Mouse (Mus musculus) intestine, embryonic 16.5 days (tissue): ENCODE results near the gene Ankmy2. TPM values are rescaled to one million over a fixed set of nuclear protein-coding genes. Genes with fewer than 3 reads are reported as not detected.

Experiments
- ATAC-seq: fragments of 200-750 bp; cut with Nextera tagmentation; 2 replicates; pipeline ENCODE4 v1.8.0; 2017; ENCODE audit warnings: moderate TSS enrichment, moderate library complexity
- H3K27ac ChIP-seq: fragments of 300-500 bp; sonication (generic); 2 replicates; pipeline ENCODE4 v1.5.1; 2014; ENCODE audit warnings: mild to moderate bottlenecking, low read length
- H3K27me3 ChIP-seq: fragments of 300-500 bp; sonication (generic); replicated peaks from 2 replicates; pipeline ENCODE4 v1.6.1; 2014; ENCODE audit warnings: low read length, control low read depth, mixed read lengths; ENCODE audit not compliant: control insufficient read depth, insufficient read depth
- H3K36me3 ChIP-seq: fragments of 300-500 bp; sonication (generic); 2 replicates; pipeline ENCODE4 v1.6.1; 2014; ENCODE audit warnings: low read length, control low read depth; ENCODE audit not compliant: control insufficient read depth, insufficient read depth
- H3K4me1 ChIP-seq: fragments of 300-500 bp; sonication (generic); 2 replicates; pipeline ENCODE4 v1.6.1; 2014; ENCODE audit warnings: low read length, control low read depth, mixed read lengths; ENCODE audit not compliant: control insufficient read depth, insufficient read depth
- H3K4me2 ChIP-seq: fragments of 300-500 bp; sonication (generic); 2 replicates; pipeline ENCODE4 v1.6.1; 2014; ENCODE audit warnings: low read depth, low read length, control low read depth
- H3K4me3 ChIP-seq: fragments of 300-500 bp; sonication (generic); 2 replicates; pipeline ENCODE4 v1.5.1; 2014; ENCODE audit warnings: mild to moderate bottlenecking, low read length
- H3K9ac ChIP-seq: fragments of 300-500 bp; sonication (generic); 2 replicates; pipeline ENCODE4 v1.6.1; 2014; ENCODE audit warnings: low read depth, low read length
- H3K9me3 ChIP-seq: fragments of 300-500 bp; sonication (generic); 2 replicates; pipeline ENCODE4 v1.6.1; 2016; ENCODE audit warnings: low read length, control low read depth; ENCODE audit not compliant: control insufficient read depth
- WGBS: fragments of 180-500 bp; shearing (Covaris S2); extraction: QIAGEN DNeasy Blood & Tissue Kit; methylation state at CpG from one replicate; pipeline ENCODE4 v1.1.7; 2014; 5-methylcytosine and 5-hydroxymethylcytosine counted together
- polyA plus RNA-seq: library from polyadenylated mRNA; unstranded; fragments of >200 nt; fragmentation: Nextera tagmentation; extraction: Ambion mirVana; gene quantifications from 2 replicates; pipeline ENCODE4 v1.2.1, GENCODE M21; 2015

The Ankmy2 gene
- polyA plus RNA-seq, 1 experiment from 2014 or later: 36.6 TPM

DNA sequence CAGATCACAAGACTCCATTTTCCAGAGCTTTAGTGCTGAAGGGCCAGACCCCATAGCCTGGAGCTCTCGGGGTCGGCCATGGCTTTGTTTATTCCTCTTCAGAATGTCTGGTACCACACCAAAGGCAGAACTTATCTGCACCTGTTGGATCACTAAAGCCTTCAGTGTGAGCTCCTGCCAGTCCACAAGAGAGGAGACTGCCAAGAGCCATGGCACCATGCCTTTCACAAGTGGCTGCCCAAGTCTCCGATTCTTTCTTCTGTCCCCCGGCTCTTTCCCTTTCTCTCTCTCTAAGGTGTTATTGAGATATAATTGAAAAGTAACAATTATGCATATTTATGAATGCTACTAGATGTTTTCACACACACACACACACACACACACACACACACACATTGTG lies 53.2 kb downstream of the Ankmy2 start:
- H3K27ac ChIP-seq: no peak overlapping the region
- peaks cover 7% of the 10 kb centered on the region for H3K4me1 ChIP-seq
- 71% methylated on average over 4 of the region's 4 CpGs for WGBS
- H3K36me3 ChIP-seq: no peaks in the 10 kb centered on the region
- no peak overlapping the region for H3K9ac ChIP-seq
- no peak for ATAC-seq
- H3K4me3 ChIP-seq: no peak overlapping the region
- no peaks in the 10 kb centered on the region for H3K27me3 ChIP-seq
- H3K4me2 ChIP-seq: no peak overlapping the region
- no peaks in the 10 kb centered on the region for H3K9me3 ChIP-seq

DNA sequence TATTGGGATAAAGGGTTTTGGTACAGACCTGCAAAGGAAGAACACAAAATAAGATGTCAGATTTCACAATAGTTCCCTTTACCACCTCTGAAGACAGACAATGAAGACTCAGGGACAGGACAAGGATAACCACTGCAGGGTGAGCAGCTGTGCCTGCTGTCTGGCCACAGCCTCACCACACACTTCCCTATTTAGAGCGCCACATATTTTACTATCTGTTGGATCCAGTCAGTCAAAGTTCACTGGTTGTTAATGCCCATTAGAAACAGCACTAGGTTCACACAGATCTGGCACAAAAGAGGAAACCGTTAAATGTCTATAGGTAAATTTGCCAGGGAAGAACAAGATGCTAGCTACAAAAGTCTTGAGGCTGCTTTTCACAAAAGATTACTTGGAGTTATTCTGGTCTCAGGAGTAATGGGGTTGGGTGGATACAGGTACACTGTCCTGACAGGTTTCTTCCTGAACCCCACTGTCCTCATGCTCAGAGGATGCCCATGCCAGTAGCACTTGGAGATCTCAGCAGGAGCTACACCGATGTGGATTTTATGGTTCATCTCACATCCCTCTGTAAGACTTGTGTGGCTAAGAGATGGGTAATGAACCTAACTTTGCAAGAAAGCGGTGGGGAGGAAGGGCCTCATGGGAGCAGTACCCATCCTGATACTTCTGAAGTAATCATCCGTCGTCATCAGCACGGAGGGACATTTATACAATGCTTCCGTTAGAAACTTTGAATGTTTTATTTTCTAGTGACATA lies 57.7 kb downstream of the Ankmy2 start:
- 0 out of 2 replicates have a peak, but pooled peaks cover 2% of the 10 kb centered on the region for H3K4me1 ChIP-seq
- H3K36me3 ChIP-seq: no peaks in the 10 kb centered on the region
- no peak overlapping the region for H3K27ac ChIP-seq
- no peaks in the 10 kb centered on the region for H3K27me3 ChIP-seq
- 0 out of 2 replicates have a peak, but pooled peaks have one; percentile 38 for ATAC-seq
- H3K9me3 ChIP-seq: no peaks in the 10 kb centered on the region
- H3K4me3 ChIP-seq: no peak overlapping the region
- no peak overlapping the region for H3K9ac ChIP-seq
- 49% methylated on average over 8 of the region's 8 CpGs for WGBS
- H3K4me2 ChIP-seq: no peak overlapping the region

DNA sequence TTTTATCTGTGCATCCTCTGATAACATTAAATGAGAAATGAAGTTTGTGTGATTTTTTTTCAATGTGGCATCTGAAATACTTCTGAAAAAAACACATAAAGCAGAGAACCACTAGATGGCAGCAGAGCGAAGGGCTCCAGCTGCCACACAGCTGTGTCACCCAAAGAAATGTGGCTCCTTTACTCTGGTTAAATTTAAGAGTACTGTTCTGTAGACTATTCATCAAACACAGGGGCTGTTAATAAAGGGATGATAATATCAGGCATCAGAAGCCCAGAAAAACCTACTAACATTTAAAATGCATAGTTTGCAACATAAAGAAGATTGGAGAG lies 58.2 kb downstream of the Ankmy2 start:
- Histone ChIP-seq H3K27ac (no peak overlapping the region), H3K4me1 (0 out of 2 replicates have a peak, but pooled peaks cover 2% of the 10 kb centered on the region), H3K9ac (no peak overlapping the region), H3K4me3 (no peak overlapping the region), H3K4me2 (no peak overlapping the region), H3K27me3 (no peaks in the 10 kb centered on the region), H3K36me3 (no peaks in the 10 kb centered on the region), H3K9me3 (no peaks in the 10 kb centered on the region)
- 0% methylated on average over 1 of the region's 1 CpGs for WGBS
- no peak; the same call in 1 of the 2 replicates for ATAC-seq

DNA sequence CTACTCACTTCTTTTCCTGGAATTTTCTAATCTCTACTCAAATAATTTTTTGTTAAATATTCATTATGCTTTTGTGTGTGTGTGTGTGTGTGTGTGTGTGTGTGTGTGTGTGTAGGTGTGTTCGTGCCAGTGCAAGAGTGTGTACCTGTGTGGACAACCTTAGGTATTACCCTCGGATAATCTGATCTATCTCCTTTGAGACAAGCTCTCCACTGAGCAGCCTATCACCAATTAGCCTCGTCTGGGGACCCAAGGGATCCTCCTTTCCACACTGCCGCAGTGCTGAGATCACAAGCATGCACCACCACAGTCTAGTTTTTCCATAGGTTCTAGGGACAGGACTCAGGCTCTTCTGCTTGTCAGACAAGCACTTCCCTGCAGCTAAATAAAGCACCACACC lies 59.3 kb downstream of the Ankmy2 start:
- whole genome bisulfite sequencing: 65% methylated on average over 4 of the region's 4 CpGs
- no peak overlapping the region for H3K4me2 ChIP-seq
- ATAC-seq: no peak; the same call in 1 of the 2 replicates

DNA sequence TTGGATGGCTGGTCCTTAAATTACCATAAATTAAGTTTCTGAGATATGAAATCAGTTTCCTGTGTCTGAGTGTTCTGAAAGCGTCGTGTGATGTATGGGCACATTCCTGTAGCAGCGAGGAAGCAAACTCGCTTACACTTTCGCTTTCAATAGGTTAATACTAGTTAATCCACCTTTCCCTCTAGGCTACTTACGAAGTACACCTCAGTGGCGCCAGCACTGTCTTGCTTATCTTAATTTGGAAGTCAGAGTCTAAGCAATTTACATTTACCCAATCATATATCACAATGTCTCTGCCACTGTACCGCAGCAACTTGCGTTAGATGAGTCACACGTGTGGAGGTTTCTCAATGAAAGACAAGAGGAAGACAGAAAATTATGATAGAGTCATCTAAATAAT lies 60.0 kb downstream of the Ankmy2 start:
- H3K4me3 ChIP-seq: peak overlapping the region; percentile 25
- WGBS: 54% methylated on average over 10 of the region's 10 CpGs

More for the DNA sequence above, 59.3 kb downstream of the Ankmy2 start:
- Histone ChIP-seq H3K36me3 (no peaks in the 10 kb centered on the region), H3K27me3 (no peaks in the 10 kb centered on the region), H3K9me3 (no peaks in the 10 kb centered on the region), H3K4me3 (no peak overlapping the region), H3K4me1 (0 out of 2 replicates have a peak, but pooled peaks cover 2% of the 10 kb centered on the region), H3K27ac (no peak overlapping the region), H3K9ac (no peak overlapping the region)

DNA sequence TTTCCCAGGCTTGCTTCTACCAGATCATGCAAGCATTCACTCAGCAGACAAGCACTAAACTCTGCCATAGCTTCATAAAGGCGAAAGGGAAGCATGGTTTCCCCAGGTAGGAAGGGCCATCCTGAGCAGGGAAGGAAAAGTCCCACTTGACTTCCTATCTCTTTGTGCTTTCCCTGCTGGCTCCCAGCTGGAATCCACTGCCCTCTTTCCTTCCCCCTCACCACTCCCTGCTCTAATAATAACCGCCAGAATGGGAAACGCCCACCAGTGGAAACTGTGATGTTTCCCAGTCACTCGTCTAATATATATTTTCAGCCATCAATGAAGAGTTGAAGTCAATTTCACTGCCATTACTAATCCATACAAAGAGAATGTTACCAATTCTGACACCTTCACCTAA lies 67.5 kb downstream of the Ankmy2 start:
- H3K27me3 ChIP-seq: no peaks in the 10 kb centered on the region
- ATAC-seq: no peak
- no peaks in the 10 kb centered on the region for H3K36me3 ChIP-seq
- no peaks in the 10 kb centered on the region for H3K4me1 ChIP-seq
- WGBS: 59% methylated on average over 4 of the region's 4 CpGs
- no peak overlapping the region for H3K4me3 ChIP-seq
- H3K4me2 ChIP-seq: no peak overlapping the region
- H3K9ac ChIP-seq: no peak overlapping the region
- H3K27ac ChIP-seq: no peak overlapping the region
- H3K9me3 ChIP-seq: no peaks in the 10 kb centered on the region

More for the DNA sequence above, 60.0 kb downstream of the Ankmy2 start:
- Histone ChIP-seq H3K27me3 (no peaks in the 10 kb centered on the region), H3K4me2 (peak overlapping the region; percentile 26), H3K9ac (no peak overlapping the region), H3K4me1 (0 out of 2 replicates have a peak, but pooled peaks cover 2% of the 10 kb centered on the region), H3K27ac (no peak overlapping the region), H3K36me3 (no peaks in the 10 kb centered on the region), H3K9me3 (no peaks in the 10 kb centered on the region)
- ATAC-seq: peak; percentile 33; the same call in 1 of the 2 replicates

DNA sequence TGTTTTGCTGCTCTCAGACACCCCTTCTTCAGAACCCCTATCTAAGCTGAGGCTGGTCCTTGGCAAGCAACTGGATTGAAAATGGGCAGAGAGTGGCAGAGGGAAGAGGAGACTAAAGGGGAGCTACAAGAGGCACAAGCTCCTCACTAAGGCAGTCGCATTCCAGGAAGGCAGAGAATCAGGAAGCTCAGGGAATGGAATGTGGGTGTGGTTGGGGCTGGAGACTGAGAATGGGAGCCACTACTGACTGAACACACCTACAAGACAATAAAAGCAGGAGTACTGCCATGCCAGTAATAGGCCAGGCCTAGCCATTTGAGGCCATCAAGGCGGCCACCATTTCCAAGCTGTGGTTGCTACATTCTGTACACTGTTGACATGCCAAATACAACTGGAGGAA lies 74.5 kb downstream of the Ankmy2 start:
- Histone ChIP-seq H3K4me1 (no peaks in the 10 kb centered on the region), H3K4me2 (no peak overlapping the region), H3K9ac (no peak overlapping the region), H3K27ac (no peak overlapping the region), H3K27me3 (no peaks in the 10 kb centered on the region), H3K4me3 (no peak overlapping the region), H3K36me3 (no peaks in the 10 kb centered on the region), H3K9me3 (no peaks in the 10 kb centered on the region; the same call in 1 of the 2 replicates)
- ATAC-seq: no peak
- WGBS: 81% methylated on average over 2 of the region's 2 CpGs

DNA sequence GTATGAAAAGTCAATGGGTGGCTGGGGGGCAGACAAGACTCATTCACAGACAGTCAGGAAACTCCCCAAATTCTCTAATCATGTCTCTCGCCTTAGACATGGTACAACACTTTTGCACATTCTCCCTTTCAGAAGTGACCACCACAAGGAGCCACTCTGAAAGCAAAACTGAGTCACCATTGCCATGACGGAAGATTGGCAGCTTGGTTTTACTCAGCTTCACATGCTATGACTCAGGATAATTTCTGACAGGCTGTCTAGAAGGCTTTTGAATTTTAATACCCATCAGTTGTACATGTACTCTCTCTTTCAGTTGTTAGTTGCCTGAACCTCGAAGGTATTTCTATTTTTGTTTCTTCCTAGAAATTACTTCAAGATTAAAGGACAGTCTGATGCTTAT lies 84.3 kb downstream of the Ankmy2 start:
- no peak overlapping the region for H3K27ac ChIP-seq
- H3K4me1 ChIP-seq: no peaks in the 10 kb centered on the region
- no peak overlapping the region for H3K4me2 ChIP-seq
- WGBS: 88% methylated on average over 3 of the region's 3 CpGs
- no peak for ATAC-seq
- H3K36me3 ChIP-seq: no peaks in the 10 kb centered on the region
- H3K9ac ChIP-seq: no peak overlapping the region
- no peak overlapping the region for H3K4me3 ChIP-seq
- H3K27me3 ChIP-seq: no peaks in the 10 kb centered on the region
- no peaks in the 10 kb centered on the region for H3K9me3 ChIP-seq
